Mouse (Mus musculus): ENCODE measurements at regions not wholly inside any gene's neighbourhood (a gene's known extent, or its start where the extent isn't known, plus 50 kb on each side); places are given as distances from the start of the nearest gene placed in this dataset.

GRCm38 (mm10) chr4:84192301-84192700 is 482.8 kb downstream of the Bnc2 start:
- no peak overlapping the region for H3K27ac ChIP-seq (ENCODE audit: control insufficient read depth, insufficient read depth, low read depth, low read length)
- no peaks in the 10 kb centered on the region for H3K4me1 ChIP-seq (ENCODE audit: control insufficient read depth, insufficient read depth, low read length)
- no peaks in the 10 kb centered on the region for H3K27me3 ChIP-seq (ENCODE audit: control insufficient read depth, insufficient read depth, low read length)
- no peak for TF ChIP-seq POLR2A (IDR thresholded peaks at IDR 0.05; ENCODE audit: control insufficient read depth, low read depth, low read length)
- TF ChIP-seq CTCF (IDR thresholded peaks at IDR 0.05; ENCODE audit: control insufficient read depth, insufficient read depth, insufficient replicate concordance, low read depth, low read length) = no peak
- no peak overlapping the region for H3K4me3 ChIP-seq (ENCODE audit: control insufficient read depth, low read depth, low read length)
- no peaks in the 10 kb centered on the region for H3K36me3 ChIP-seq (ENCODE audit: control insufficient read depth, insufficient read depth, low read length)

DNA sequence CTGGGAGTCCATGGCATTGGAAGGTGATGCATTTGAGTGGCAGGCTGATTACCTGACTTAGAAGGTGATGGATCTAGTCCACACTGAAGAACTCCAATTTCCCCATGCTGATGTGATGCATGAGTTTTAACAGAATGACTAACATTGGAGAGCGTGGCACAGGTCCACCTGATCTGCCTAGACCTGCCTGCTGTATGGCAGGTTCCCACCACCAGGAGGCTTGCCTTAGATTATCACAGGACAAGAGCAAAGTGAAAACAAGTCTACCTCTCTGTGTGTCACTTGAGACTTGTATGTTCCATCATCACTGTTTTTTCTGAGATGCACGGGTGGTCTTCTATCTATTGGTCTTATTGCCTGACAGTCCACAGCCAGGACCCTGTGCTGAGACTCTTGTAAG is 478.3 kb downstream of the Bnc2 start:
- H3K4me3 ChIP-seq (ENCODE audit: control insufficient read depth, low read depth, low read length) = no peak overlapping the region
- no peak for TF ChIP-seq CTCF (IDR thresholded peaks at IDR 0.05; ENCODE audit: control insufficient read depth, insufficient read depth, insufficient replicate concordance, low read depth, low read length)
- TF ChIP-seq POLR2A (IDR thresholded peaks at IDR 0.05; ENCODE audit: control insufficient read depth, low read depth, low read length) = no peak
- no peaks in the 10 kb centered on the region for H3K4me1 ChIP-seq (ENCODE audit: control insufficient read depth, insufficient read depth, low read length)
- no peak overlapping the region for H3K27ac ChIP-seq (ENCODE audit: control insufficient read depth, insufficient read depth, low read depth, low read length)
- no peaks in the 10 kb centered on the region for H3K27me3 ChIP-seq (ENCODE audit: control insufficient read depth, insufficient read depth, low read length)
- no peaks in the 10 kb centered on the region for H3K36me3 ChIP-seq (ENCODE audit: control insufficient read depth, insufficient read depth, low read length)

DNA sequence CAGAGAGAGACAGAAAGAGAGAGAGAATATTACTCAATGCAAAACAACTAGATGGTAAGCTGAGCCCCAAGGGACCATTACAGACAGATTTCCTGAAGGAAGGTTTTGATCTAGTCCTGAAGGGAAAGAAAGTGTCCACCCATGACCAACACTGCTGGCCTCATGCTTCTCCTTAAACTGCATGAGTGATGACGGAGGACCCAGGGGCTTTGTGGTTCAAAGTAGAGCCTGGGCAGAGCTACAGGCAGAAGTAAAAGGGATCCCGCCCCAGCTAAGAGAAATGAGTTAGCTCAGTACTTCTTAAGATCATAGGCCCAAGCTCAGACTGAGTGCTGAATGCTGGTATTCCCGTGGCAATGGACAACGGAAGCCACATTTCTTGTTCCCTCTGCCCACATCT is 476.9 kb downstream of the Bnc2 start:
- no peak overlapping the region for H3K27ac ChIP-seq (ENCODE audit: control insufficient read depth, insufficient read depth, low read depth, low read length)
- no peak for TF ChIP-seq CTCF (IDR thresholded peaks at IDR 0.05; ENCODE audit: control insufficient read depth, insufficient read depth, insufficient replicate concordance, low read depth, low read length)
- no peak for TF ChIP-seq POLR2A (IDR thresholded peaks at IDR 0.05; ENCODE audit: control insufficient read depth, low read depth, low read length)
- H3K27me3 ChIP-seq (ENCODE audit: control insufficient read depth, insufficient read depth, low read length) = no peaks in the 10 kb centered on the region
- H3K36me3 ChIP-seq (ENCODE audit: control insufficient read depth, insufficient read depth, low read length) = no peaks in the 10 kb centered on the region
- no peak overlapping the region for H3K4me3 ChIP-seq (ENCODE audit: control insufficient read depth, low read depth, low read length)
- no peaks in the 10 kb centered on the region for H3K4me1 ChIP-seq (ENCODE audit: control insufficient read depth, insufficient read depth, low read length)

DNA sequence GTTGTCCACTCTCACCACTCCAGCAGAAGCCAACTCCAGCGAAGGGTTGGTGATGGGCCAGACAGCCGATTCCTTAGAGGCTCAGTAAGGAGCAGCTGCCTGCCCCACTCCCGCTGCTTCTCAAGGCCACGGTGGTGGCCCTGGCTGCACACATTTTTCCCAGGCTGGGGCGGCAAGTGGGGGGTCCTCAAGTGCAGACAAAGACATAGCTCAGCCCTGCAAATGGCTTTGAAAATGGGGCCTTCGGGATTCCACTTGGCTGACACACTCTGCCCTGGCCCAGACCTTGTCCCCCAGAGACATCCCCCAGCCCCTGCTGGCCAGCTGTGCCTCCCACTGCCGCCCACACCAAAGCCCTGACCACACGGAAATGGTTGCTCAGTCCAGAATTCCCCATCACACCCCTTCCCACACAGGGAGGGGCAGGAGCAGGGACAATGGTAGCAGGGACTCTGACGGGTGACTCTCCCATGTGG is 475.9 kb downstream of the Bnc2 start:
- no peak for TF ChIP-seq CTCF (IDR thresholded peaks at IDR 0.05; ENCODE audit: control insufficient read depth, insufficient read depth, insufficient replicate concordance, low read depth, low read length)
- no peak for TF ChIP-seq POLR2A (IDR thresholded peaks at IDR 0.05; ENCODE audit: control insufficient read depth, low read depth, low read length)
- no peaks in the 10 kb centered on the region for H3K36me3 ChIP-seq (ENCODE audit: control insufficient read depth, insufficient read depth, low read length)
- no peaks in the 10 kb centered on the region for H3K4me1 ChIP-seq (ENCODE audit: control insufficient read depth, insufficient read depth, low read length)
- H3K27me3 ChIP-seq (ENCODE audit: control insufficient read depth, insufficient read depth, low read length) = no peaks in the 10 kb centered on the region
- no peak overlapping the region for H3K4me3 ChIP-seq (ENCODE audit: control insufficient read depth, low read depth, low read length)
- no peak overlapping the region for H3K27ac ChIP-seq (ENCODE audit: control insufficient read depth, insufficient read depth, low read depth, low read length)

GRCm38 (mm10) chr4:84201001-84201400 is 474.1 kb downstream of the Bnc2 start:
- no peak overlapping the region for H3K27ac ChIP-seq (ENCODE audit: control insufficient read depth, insufficient read depth, low read depth, low read length)
- no peaks in the 10 kb centered on the region for H3K27me3 ChIP-seq (ENCODE audit: control insufficient read depth, insufficient read depth, low read length)
- H3K4me1 ChIP-seq (ENCODE audit: control insufficient read depth, insufficient read depth, low read length) = no peaks in the 10 kb centered on the region
- H3K36me3 ChIP-seq (ENCODE audit: control insufficient read depth, insufficient read depth, low read length) = no peaks in the 10 kb centered on the region
- no peak overlapping the region for H3K4me3 ChIP-seq (ENCODE audit: control insufficient read depth, low read depth, low read length)
- no peak for TF ChIP-seq CTCF (IDR thresholded peaks at IDR 0.05; ENCODE audit: control insufficient read depth, insufficient read depth, insufficient replicate concordance, low read depth, low read length)

DNA sequence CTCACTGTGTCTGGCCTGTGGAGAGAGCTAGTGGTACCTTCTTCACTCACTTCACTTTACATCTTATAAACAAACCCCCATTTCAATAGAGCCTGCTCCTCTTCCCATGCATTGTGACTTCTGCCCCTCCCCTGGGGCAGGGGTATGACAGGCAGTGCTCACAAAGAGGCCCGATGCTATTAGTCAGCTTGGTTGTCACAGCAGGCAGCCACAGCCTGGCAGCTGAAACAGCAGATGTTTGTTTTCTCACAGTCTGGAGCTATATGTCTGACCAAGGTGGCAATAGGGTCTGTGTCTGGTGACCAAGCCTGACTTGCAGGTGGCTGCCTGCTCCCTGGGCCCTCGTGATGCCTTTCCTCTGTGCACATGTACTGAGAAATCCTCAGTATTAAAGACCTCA is 472.8 kb downstream of the Bnc2 start:
- no peaks in the 10 kb centered on the region for H3K36me3 ChIP-seq (ENCODE audit: control insufficient read depth, insufficient read depth, low read length)
- H3K27ac ChIP-seq (ENCODE audit: control insufficient read depth, insufficient read depth, low read depth, low read length) = no peak overlapping the region
- H3K27me3 ChIP-seq (ENCODE audit: control insufficient read depth, insufficient read depth, low read length) = no peaks in the 10 kb centered on the region
- H3K4me1 ChIP-seq (ENCODE audit: control insufficient read depth, insufficient read depth, low read length) = no peaks in the 10 kb centered on the region
- no peak overlapping the region for H3K4me3 ChIP-seq (ENCODE audit: control insufficient read depth, low read depth, low read length)
- TF ChIP-seq POLR2A (IDR thresholded peaks at IDR 0.05; ENCODE audit: control insufficient read depth, low read depth, low read length) (no peak), CTCF (IDR thresholded peaks at IDR 0.05; ENCODE audit: control insufficient read depth, insufficient read depth, insufficient replicate concordance, low read depth, low read length) (no peak)

DNA sequence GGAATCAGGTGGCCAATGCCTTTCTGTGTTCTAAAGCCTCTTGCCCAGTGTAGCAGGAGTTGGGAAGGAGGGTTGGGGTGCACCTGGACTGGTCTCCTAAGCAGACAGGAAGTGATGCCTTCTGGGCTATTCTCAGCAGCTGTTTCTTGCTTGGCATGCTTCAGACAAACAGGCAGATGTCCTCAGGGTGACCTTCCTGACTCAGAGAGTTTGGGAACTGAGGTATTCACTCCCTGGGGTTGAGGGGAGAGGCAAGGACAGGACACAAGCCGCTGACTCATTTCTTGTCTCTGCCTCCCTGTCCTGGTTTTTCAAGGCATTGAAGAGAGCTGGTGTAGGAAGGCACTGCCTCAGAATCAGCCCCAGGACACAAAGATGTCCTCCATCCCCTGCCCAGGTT is 471.4 kb downstream of the Bnc2 start:
- no peaks in the 10 kb centered on the region for H3K4me1 ChIP-seq (ENCODE audit: control insufficient read depth, insufficient read depth, low read length)
- no peaks in the 10 kb centered on the region for H3K27me3 ChIP-seq (ENCODE audit: control insufficient read depth, insufficient read depth, low read length)
- H3K36me3 ChIP-seq (ENCODE audit: control insufficient read depth, insufficient read depth, low read length) = no peaks in the 10 kb centered on the region
- H3K27ac ChIP-seq (ENCODE audit: control insufficient read depth, insufficient read depth, low read depth, low read length) = no peak overlapping the region
- TF ChIP-seq POLR2A (IDR thresholded peaks at IDR 0.05; ENCODE audit: control insufficient read depth, low read depth, low read length) = no peak
- TF ChIP-seq CTCF (IDR thresholded peaks at IDR 0.05; ENCODE audit: control insufficient read depth, insufficient read depth, insufficient replicate concordance, low read depth, low read length) = no peak
- no peak overlapping the region for H3K4me3 ChIP-seq (ENCODE audit: control insufficient read depth, low read depth, low read length)

GRCm38 (mm10) chr4:84204777-84205176 is 470.3 kb downstream of the Bnc2 start:
- TF ChIP-seq POLR2A (IDR thresholded peaks at IDR 0.05; ENCODE audit: control insufficient read depth, low read depth, low read length) = no peak
- TF ChIP-seq CTCF (IDR thresholded peaks at IDR 0.05; ENCODE audit: control insufficient read depth, insufficient read depth, insufficient replicate concordance, low read depth, low read length) = no peak
- no peak overlapping the region for H3K27ac ChIP-seq (ENCODE audit: control insufficient read depth, insufficient read depth, low read depth, low read length)
- no peaks in the 10 kb centered on the region for H3K36me3 ChIP-seq (ENCODE audit: control insufficient read depth, insufficient read depth, low read length)
- H3K4me1 ChIP-seq (ENCODE audit: control insufficient read depth, insufficient read depth, low read length) = no peaks in the 10 kb centered on the region
- no peaks in the 10 kb centered on the region for H3K27me3 ChIP-seq (ENCODE audit: control insufficient read depth, insufficient read depth, low read length)
- no peak overlapping the region for H3K4me3 ChIP-seq (ENCODE audit: control insufficient read depth, low read depth, low read length)
